Mouse (Mus musculus): ENCODE data around the gene Cacna1e. TPM values are rescaled to one million over a fixed set of nuclear protein-coding genes. Genes with fewer than 3 reads are reported as not detected.

Cacna1e gene
- 0.11 and 0.22 TPM in 2 replicates for polyA plus RNA-seq (2012; rRNA removed)

GRCm38 (mm10) chr1:154884275-154885206 is at the start of gene Cacna1e:
Cacna1e (minus strand) TSS chr1:154884501.
- no peak for DNase-seq (ENCODE audit: low spot score)

GRCm38 (mm10) chr1:154918406-154918805 is 34.1 kb upstream of the Cacna1e start:
- DNase-seq (ENCODE audit: low spot score): no peak

DNA sequence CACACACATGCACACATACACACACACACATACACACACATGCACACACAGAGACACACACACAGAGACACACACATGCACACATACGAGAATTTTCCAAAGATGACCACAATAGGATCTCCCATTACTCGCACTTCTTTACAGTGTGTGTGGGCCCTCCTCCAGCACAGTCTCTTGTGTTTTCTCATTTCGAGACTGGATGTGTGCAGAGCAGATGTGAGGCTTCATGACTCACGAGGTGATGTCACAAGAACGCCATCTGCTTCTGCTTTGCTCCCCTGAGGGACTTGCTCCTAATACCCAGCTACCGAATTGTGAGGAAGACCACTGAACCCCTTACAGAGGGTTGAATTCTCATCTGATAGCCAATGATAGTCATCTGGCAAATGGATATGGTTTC is 33.1 kb upstream of the Cacna1e start:
- DNase-seq (ENCODE audit: low spot score): no peak

DNA sequence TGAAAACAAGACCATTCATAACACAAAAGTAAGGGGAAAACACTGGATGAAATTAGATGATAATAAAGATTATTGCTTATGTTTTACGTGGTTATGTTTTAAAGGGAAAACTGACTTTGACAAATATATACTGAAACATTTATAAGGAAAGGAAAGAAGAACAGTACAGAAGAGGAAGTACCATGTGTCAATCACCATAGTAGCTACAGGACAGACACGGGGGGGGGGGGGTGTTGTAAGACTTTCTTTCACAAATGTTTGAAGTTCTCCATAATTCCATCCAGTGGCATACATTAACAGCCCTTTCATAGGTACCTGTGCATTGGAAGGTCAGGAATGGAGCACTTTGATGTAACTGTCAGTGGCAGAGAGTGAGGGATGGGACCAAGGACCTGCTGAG is 25.3 kb upstream of the Cacna1e start:
- no peak for DNase-seq (ENCODE audit: low spot score)

GRCm38 (mm10) chr1:154897390-154897789 is 13.1 kb upstream of the Cacna1e start:
- no peak for DNase-seq (ENCODE audit: low spot score)

GRCm38 (mm10) chr1:154890244-154890643 is 5.9 kb upstream of the Cacna1e start:
- DNase-seq (ENCODE audit: low spot score): no peak

DNA sequence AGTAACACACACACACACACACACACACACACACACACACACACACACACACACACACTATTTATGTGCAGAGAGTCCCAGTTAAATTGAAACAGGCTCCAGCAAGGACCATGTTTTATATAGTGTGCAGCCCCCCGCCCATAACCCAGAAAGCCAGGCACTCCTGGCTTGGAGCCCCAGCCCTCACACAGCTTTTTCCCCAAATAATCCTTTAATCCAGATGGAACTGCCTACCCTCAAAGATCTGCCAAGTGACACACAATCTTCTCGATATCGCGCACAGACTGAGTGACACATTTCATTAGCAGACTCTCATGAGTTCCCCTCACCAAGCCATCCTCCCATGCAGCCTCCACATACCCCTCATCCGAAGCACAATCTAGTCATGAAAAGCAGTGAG is 4.2 kb upstream of the Cacna1e start:
- DNase-seq (ENCODE audit: low spot score): no peak

- no peak for DNase-seq (ENCODE audit: low spot score)
Measured at GRCm38 (mm10) chr1:154888018-154888417, 3.7 kb upstream of the Cacna1e start.

DNA sequence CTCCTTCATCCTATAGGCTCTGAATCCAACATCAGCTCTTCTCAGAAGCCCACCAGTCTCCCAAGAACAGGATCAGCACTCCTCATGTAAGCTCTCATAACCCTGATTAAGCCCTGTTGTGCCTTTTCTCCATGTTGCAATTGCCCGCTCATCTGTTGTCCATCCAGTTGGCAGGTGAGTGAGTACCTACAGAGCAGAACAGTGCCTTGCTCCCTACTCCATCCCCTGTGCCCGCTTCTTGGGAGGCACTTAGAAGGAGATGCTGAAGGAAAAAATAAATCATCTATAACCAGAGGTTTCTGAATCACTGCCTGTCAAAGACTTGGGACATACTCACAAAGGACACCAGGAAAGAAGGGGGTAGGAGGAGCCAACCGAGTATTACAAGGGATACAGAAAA is 3.2 kb upstream of the Cacna1e start:
- no peak for DNase-seq (ENCODE audit: low spot score)

GRCm38 (mm10) chr1:154886611-154887010 is 2.3 kb upstream of the Cacna1e start:
- DNase-seq (ENCODE audit: low spot score): no peak

- no peak for DNase-seq (ENCODE audit: low spot score)
Measured at GRCm38 (mm10) chr1:154885207-154885548, 877 bp upstream of the Cacna1e start.

DNA sequence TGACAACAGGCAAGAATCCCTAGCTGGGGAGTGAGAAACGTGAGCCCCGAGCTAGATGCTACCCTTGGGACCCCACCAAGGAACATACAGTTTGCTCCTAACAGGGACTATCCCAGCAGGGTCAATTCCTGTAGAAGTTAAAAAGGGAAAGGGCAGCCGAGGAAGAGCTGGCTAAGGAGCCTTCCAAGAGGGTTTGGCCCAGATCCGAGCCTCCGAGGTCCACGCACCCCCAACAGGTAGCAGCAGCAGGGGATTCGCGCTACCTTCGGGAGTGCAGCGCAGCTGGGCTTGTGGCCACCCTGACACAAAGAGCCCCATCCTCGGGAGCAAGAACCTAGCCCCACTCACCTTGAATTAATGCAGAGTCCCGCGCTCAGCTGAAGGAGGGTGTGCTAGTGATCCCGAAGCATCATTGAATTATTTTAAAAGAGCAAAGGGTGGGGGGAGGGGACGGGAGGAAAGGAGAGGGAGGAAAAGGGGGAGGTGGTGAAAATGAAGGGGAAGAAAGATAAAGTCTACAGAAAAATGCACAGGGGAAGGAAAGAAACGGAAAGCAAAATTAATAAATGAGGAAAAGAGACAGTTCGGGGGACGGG is 607 bp downstream of the Cacna1e start:
- DNase-seq (ENCODE audit: low spot score): no peak

DNA sequence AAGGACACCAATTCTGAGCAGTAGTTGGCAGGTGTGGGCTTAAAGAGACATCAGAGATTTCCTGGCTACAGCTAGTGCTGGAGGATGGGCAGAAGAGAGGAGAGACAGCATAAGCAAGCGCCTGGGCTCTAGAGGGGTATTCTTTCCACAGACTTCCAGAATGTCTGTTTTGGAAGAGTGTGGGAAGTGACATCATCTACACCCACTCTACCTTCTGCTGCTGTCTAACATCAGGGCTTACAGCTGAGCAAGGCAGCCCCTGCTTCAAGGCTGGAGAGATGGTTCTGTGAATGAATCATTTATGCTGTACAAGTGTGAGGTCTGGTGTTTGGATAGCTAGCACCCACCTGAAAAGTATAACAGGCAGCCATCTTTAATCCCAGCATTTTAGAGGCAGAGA is 18.3 kb downstream of the Cacna1e start:
- DNase-seq (ENCODE audit: low spot score): no peak

DNA sequence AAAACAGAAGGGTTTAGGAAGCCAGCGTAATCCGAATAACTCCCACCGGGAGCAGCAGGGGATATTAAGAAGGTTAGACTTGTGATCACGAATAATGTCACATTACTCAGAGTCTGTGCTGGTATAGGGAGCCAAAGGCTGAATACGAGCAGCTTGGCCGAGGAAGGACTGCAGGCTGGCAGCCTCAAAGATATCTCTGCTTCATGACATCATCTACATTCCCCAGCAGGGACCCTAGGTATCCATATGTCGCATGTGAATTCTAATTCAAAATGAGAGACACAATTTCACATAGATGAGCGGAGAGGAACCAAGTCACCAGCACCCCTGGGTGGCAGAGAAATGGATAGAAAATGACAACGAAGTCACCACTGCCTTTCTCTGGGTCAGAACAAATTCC is 22.9 kb downstream of the Cacna1e start:
- DNase-seq (ENCODE audit: low spot score): no peak

GRCm38 (mm10) chr1:154854564-154854963 is 29.7 kb downstream of the Cacna1e start:
- DNase-seq (ENCODE audit: low spot score): no peak

DNA sequence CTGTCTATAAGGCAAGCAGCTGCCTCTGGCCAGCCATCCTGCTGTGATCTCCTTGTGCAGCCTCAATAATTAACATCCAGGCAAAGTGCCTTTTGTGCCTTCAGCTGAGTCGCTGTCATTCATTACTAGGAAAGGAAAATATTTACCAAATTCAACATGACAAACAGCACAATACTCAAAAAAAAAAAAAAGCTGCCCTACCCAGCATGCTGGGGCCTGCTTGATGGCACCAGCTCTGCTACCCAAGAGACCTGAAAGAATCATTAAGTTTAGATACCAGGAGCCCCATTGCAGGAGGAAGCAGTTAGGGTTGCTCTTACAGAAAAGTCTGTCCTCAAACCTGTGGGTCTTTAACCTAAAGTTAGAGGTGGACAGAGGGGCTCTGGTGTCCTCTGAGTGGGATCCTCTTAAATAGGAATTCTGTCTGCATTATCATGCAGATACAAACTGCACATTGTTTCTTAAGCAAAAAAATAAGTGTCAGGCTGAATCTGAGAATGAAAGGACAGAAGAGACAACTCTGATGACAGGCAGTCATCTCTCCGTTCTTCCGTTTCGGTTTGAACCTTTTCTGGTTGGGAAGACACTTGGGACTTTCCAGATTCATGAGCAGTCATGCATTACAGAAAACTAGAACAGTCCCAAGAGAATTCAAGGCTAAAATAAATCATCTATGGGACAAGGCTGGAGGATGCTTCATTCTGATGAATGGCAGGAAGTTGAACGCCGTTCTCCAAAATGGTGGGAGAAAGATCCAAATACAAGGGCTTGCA is 33.6 kb downstream of the Cacna1e start:
- DNase-seq (ENCODE audit: low spot score): no peak

DNA sequence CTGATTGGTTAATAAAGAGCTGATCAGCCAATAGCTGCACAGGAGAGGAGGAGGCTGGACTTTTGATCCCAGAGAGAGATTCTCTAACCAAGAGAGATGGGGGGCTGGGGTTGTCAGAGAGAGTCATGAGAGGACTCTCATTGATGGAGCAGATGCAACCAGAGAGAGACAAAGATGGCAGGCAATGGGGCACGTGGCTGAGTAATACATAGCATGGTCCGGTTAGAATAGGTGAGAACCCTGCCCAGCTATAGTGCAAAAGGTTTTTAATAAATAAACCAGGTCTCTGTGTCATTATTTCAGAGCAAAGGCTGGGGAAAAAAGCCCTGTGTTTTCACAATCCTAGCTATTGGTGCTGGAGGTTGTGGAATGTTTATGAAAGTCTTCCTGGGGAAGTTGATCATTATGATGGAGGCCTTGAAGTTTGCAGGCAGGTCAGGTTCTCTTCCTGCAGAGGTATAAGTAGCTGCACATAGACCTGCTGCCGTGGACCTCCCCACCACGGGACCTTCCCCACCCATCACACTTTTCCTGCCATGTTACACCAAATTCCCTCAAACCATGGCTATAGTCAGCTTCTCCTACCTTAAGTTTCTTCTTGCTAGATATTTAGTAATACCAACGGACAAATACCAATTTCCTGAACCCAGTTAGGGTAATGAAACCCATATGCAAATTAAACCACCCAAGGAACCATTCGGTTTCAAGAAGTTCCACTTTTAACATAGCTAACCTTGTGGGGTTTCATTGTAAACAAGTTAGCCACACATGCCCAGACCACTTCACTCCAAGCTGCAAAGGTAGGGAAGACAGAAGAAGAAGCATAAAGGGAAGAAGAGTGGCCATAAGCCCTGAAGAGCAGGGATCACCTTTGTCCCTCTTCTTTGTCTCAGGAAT is 35.4 kb downstream of the Cacna1e start:
- no peak for DNase-seq (ENCODE audit: low spot score)

DNA sequence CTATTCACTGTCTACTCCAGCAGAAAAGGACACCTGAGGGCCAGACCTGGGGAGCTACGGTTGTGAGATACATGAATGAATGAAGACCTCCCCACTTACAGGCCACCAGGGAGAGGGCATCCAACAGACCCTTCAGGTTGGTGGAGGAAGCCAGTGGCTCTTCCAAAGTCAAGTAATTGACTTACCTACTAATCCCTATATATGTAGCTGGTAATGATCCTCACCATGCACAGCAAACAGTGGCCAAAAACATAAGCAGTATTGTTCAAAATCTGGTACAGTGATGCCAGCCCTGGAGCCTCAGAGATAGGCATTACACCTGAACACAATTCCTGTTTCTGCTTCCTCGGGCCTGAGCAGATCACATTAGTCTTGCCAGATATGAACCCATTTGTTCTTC is 37.4 kb downstream of the Cacna1e start:
- DNase-seq (ENCODE audit: low spot score): no peak

DNA sequence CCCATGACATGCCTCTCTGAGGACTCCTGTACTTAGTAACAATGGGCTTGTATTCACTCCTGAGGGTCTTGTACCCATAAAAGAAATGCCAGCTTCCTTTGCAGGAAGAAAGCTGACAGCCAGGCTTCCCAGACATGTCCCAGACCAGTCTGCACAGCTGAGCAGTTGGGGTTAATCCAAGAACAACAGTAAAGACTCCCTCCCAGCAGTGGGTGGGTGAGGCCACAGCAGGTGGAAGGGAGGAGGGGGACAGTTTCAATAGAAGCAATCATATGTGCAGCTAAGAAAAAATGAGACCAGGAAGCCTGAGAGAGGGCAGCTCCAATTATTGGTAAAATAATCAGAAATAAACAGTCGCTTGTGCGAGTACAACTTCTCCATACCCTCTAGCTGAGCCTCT is 40.9 kb downstream of the Cacna1e start:
- no peak for DNase-seq (ENCODE audit: low spot score)

- DNase-seq (ENCODE audit: low spot score): no peak
Measured at GRCm38 (mm10) chr1:154842336-154842735, 42.0 kb downstream of the Cacna1e start.

DNA sequence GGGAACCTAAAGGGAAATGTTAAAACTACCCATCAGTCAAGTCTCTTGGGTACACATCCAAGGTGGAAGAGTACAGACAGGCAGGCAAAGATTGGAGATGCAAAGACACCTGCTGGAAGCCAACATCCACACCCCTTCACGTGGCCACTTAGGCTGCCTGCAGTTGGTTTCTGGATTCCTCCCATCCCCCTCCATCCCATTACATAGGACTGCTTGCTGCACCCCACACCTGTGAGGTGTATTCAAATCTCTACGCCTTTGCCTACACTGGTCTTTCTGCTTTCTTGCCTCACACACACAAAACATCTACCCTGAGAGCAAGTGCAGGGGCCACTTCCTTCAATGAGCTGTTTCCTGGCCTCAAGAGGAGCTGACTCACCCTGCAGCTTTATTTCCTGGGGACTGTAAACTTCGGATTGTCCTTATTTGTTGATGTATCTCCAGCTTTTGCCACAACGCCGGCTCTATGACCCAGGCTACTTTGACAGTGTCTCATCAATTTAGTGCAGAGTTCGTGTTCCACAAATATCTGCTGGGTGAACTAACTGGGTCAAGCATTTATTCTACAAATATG is 43.2 kb downstream of the Cacna1e start:
- no peak for DNase-seq (ENCODE audit: low spot score)

Measured in urinary bladder, adult 2 months (tissue).